ENCODE assay signal across 20 mouse cellular contexts in genomic region chr11:62816591-62816990, GRCm38 (mm10). TPM values are rescaled to one million over a fixed set of nuclear protein-coding genes. Genes with fewer than 3 reads are reported as not detected.
"Had no signal": no experiment of that assay in that cellular context is flagged by ENCODE, and none has a peak within 500 bp of the region (broad histone marks: within the 10 kb centered on the region; RNA-seq: fewer than 3 reads in every experiment).

No protein-coding gene starts in this region.

- H3K4me3 ChIP-seq: left cerebral cortex, adult 2 months; limb, embryonic 13.5 days; liver, embryonic 13.5 days; lung, embryonic 15.5 days; megakaryocyte, embryonic 14.5 days; midbrain, embryonic 10.5 days; midbrain, embryonic 15.5 days; neural tube, embryonic 12.5 days; neural tube, embryonic 15.5 days had no signal

- H3K9me3 ChIP-seq: limb, embryonic 13.5 days; liver, embryonic 13.5 days; lung, embryonic 15.5 days; megakaryocyte, embryonic 14.5 days; midbrain, embryonic 10.5 days; midbrain, embryonic 15.5 days; neural tube, embryonic 12.5 days; neural tube, embryonic 15.5 days had no signal

- H3K36me3 ChIP-seq: limb, embryonic 13.5 days; liver, embryonic 13.5 days; lung, embryonic 15.5 days; midbrain, embryonic 10.5 days; midbrain, embryonic 15.5 days; neural tube, embryonic 12.5 days; neural tube, embryonic 15.5 days had no signal

- H3K27ac ChIP-seq: kidney, postnatal 0 days; left cerebral cortex, adult 2 months; limb, embryonic 13.5 days; liver, embryonic 13.5 days; lung, embryonic 15.5 days; midbrain, embryonic 10.5 days; midbrain, embryonic 15.5 days; neural tube, embryonic 12.5 days; neural tube, embryonic 15.5 days had no signal

- H3K4me2 ChIP-seq: limb, embryonic 13.5 days; liver, embryonic 13.5 days; lung, embryonic 15.5 days; midbrain, embryonic 15.5 days; neural tube, embryonic 12.5 days; neural tube, embryonic 15.5 days had no signal

- DNase-seq: kidney, adult 2 months; kidney, postnatal 25 days; layer of hippocampus, postnatal 36 days; left cerebral cortex, postnatal 4 days; liver, embryonic 13.5 days; lung, postnatal 10 days; lung, postnatal 36 days; right cerebral cortex, postnatal 25 days; thymus, adult 18-20 months; thymus, postnatal 36 days had no signal

- ATAC-seq: midbrain, embryonic 15.5 days had no signal

- H3K9ac ChIP-seq: limb, embryonic 13.5 days; liver, embryonic 13.5 days; lung, embryonic 15.5 days; midbrain, embryonic 15.5 days; neural tube, embryonic 12.5 days; neural tube, embryonic 15.5 days had no signal

- H3K27me3 ChIP-seq: limb, embryonic 13.5 days; lung, embryonic 15.5 days; midbrain, embryonic 15.5 days; neural tube, embryonic 12.5 days had no signal

RNA-seq across cellular contexts. Expression of gene Zfp286, which starts 27.3 kb away (rescaled TPM):
- polyA plus RNA-seq: liver, adult 2 months had no signal

RNA-seq across cellular contexts. Expression of gene Fbxw10, which starts 30.3 kb away (rescaled TPM):
- total RNA-seq: liver, adult 2 months had no signal
- polyA plus RNA-seq: liver, adult 2 months had no signal
